Mouse (Mus musculus): ENCODE results near the gene Oxld1.

GRCm38 (mm10) chr11:120491317-120492023 is 33.6 kb upstream of the Oxld1 start, which contains the start of gene Slc25a10:
- TF ChIP-seq CTCF (IDR thresholded peaks at IDR 0.05; ENCODE audit: extremely low read depth, insufficient read length, insufficient replicate concordance, low read depth, low read length) (no peak), POLR2A (IDR thresholded peaks at IDR 0.05; ENCODE audit: low read depth, low read length) (peak; percentile 73)
